Mouse (Mus musculus) lung, embryonic 14.5 days (tissue): ENCODE measurements at regions not wholly inside any gene's neighbourhood (a gene's known extent, or its start where the extent isn't known, plus 50 kb on each side); places are given as distances from the start of the nearest gene placed in this dataset.
A peak's percentile ranks its signal among the peaks of the same experiment; 100 is the strongest.

Experiments
- ATAC-seq: fragments of 200-750 bp; cut with Nextera tagmentation; 2 replicates; pipeline ENCODE4 v1.8.0; 2017; ENCODE audit warnings: mild to moderate bottlenecking, moderate TSS enrichment, moderate library complexity; ENCODE audit not compliant: insufficient read depth
- DNase-seq: peaks from one replicate; pipeline ENCODE4 v3.0.0-alpha.2; 2015
- H3K27ac ChIP-seq: fragments of 300-500 bp; sonication (generic); 2 replicates; pipeline ENCODE4 v1.5.1; 2014; ENCODE audit warnings: low read depth, mild to moderate bottlenecking, moderate library complexity
- H3K27me3 ChIP-seq: fragments of 300-500 bp; sonication (generic); 2 replicates; pipeline ENCODE4 v1.6.1; 2014; ENCODE audit warnings: low read length, control low read depth; ENCODE audit not compliant: insufficient read depth
- H3K36me3 ChIP-seq: fragments of 300-500 bp; sonication (generic); 2 replicates; pipeline ENCODE4 v1.6.1; 2014; ENCODE audit warnings: control low read depth; ENCODE audit not compliant: insufficient read depth
- H3K4me1 ChIP-seq: fragments of 300-500 bp; sonication (generic); 2 replicates; pipeline ENCODE4 v1.6.1; 2014; ENCODE audit warnings: antibody characterized with exemption, control low read depth; ENCODE audit not compliant: insufficient read depth
- H3K4me2 ChIP-seq: fragments of 300-500 bp; sonication (generic); 2 replicates; pipeline ENCODE4 v1.6.1; 2014; ENCODE audit warnings: mild to moderate bottlenecking
- H3K4me3 ChIP-seq: fragments of 300-500 bp; sonication (generic); 2 replicates; pipeline ENCODE4 v1.5.1; 2014; ENCODE audit warnings: low read depth, low read length
- H3K9ac ChIP-seq: fragments of 300-500 bp; sonication (generic); 2 replicates; pipeline ENCODE4 v1.6.1; 2014
- H3K9me3 ChIP-seq: fragments of 300-500 bp; sonication (generic); 2 replicates; pipeline ENCODE4 v1.6.1; 2016; ENCODE audit warnings: low read depth, low read length, control low read depth
- CTCF ChIP-seq: IDR thresholded peaks from 2 replicates; pipeline ENCODE4 v1.5.1; 2016; ENCODE audit warnings: antibody characterized with exemption, low read depth
- WGBS: fragments of 180-500 bp; shearing (Covaris S2); extraction: QIAGEN DNeasy Blood & Tissue Kit; methylation state at CpG from one replicate; pipeline ENCODE4 v1.1.7; 2014; 5-methylcytosine and 5-hydroxymethylcytosine counted together

DNA sequence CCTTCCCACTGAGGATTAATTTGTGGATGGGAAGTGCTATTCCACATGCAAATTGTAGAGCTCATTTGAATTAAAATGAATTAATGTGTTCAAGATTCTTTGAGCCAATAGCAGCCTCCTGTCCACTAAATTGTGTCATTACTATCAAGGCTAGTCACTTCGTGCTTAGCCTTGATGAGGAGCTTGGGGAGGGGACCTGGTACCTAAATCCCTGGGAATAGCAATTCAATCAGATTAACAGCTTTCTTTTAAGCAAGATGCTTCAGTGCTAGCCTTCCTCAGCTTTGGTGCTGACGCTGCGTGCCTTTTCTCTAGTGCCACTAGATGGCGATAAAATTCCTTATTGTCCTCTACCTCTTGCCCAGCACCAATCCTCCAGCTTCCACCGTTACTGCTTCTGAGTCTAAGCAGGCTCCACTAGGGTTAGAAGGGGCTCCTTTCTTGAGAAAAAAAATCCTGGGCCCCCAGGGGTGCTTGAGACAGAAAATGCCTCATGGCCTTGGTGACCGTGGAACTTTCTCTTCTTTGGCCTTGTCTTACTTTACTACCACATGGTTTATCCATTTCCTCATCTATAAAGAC lies 650.0 kb downstream of the Tlr4 start:
- Histone ChIP-seq H3K9ac (no peak overlapping the region), H3K4me1 (0 out of 2 replicates have a peak, but pooled peaks cover 3% of the 10 kb centered on the region), H3K4me2 (no peak overlapping the region), H3K27ac (no peak overlapping the region), H3K27me3 (no peaks in the 10 kb centered on the region), H3K36me3 (no peaks in the 10 kb centered on the region), H3K4me3 (no peak overlapping the region), H3K9me3 (no peaks in the 10 kb centered on the region)
- peak; percentile 75 for TF ChIP-seq CTCF
- DNase-seq (peak; percentile 84), ATAC-seq (peak; percentile 62; the same call in 1 of the 2 replicates)
- 11% methylated on average over 6 of the region's 6 CpGs for WGBS

DNA sequence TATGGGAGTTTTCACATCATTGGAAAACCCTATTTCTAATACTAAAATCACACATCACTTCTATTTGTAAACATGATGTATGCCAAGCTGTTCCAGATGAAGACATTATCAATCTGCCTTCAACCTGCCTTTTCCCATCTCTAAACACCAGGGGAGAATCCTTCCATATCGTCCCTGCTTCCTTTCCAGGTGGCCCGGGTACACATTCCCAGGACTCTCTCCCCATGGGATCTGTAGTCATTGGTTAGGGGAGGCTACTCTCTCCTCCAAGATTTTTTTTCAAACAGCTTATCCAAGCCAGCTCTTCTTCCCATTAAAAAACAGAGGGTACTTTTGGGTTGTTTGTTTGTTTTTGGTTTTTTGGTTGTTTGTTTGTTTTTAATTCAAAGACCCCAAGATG lies 650.7 kb downstream of the Tlr4 start:
- H3K27me3 ChIP-seq = no peaks in the 10 kb centered on the region
- no peak overlapping the region for H3K9ac ChIP-seq
- no peak for ATAC-seq
- no peaks in the 10 kb centered on the region for H3K36me3 ChIP-seq
- TF ChIP-seq CTCF = no peak
- H3K27ac ChIP-seq = no peak overlapping the region
- no peaks in the 10 kb centered on the region for H3K9me3 ChIP-seq
- H3K4me3 ChIP-seq = no peak overlapping the region
- 27% methylated on average over 2 of the region's 2 CpGs for WGBS
- H3K4me2 ChIP-seq = no peak overlapping the region
- 0 out of 2 replicates have a peak, but pooled peaks cover 3% of the 10 kb centered on the region for H3K4me1 ChIP-seq
- DNase-seq = no peak

DNA sequence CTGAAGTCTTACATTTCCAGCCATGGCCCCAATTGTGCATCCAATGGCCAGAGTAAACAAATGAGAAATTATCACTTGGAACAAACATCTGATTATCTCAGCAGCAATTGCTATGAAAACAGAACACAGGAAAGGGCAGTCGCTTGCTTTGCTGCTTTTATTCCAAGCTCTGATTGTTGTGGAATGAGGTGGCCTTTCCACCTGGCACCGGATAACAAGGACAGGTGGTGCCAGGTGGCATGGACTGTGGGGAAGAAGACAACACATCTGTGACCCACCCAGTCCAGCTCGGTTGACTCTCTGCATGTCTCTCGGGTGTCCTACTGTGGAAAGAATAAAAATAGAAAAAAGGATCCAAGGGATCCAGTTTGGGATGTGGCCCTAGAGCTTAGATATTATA lies 694.9 kb downstream of the Tlr4 start:
- H3K4me3 ChIP-seq = no peak overlapping the region
- no peak for DNase-seq
- H3K9me3 ChIP-seq = no peaks in the 10 kb centered on the region
- H3K4me2 ChIP-seq = no peak overlapping the region
- no peak for TF ChIP-seq CTCF
- no peak overlapping the region for H3K9ac ChIP-seq
- ATAC-seq = no peak
- H3K4me1 ChIP-seq = no peaks in the 10 kb centered on the region
- no peaks in the 10 kb centered on the region for H3K27me3 ChIP-seq
- no peak overlapping the region for H3K27ac ChIP-seq
- WGBS = 78% methylated on average over 4 of the region's 4 CpGs
- H3K36me3 ChIP-seq = no peaks in the 10 kb centered on the region

DNA sequence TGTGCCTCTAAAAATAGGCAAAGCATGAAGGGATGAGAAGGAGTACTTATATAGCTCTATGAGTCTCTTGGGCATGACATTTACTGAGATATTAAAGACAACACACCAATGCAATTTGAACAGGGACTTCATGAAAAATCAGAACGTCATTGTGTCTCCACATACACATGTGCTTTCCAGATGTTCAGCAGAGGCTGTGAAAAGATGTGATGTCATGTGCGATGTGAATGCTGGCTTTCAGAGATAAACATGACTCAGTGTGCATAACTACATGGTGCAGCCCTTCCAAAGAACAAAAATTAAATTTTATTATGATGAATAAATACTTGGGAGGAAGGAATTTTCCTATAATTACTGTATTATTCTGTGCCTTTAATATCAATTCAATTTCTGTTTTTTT lies 695.8 kb downstream of the Tlr4 start:
- Histone ChIP-seq H3K27me3 (no peaks in the 10 kb centered on the region), H3K4me1 (no peaks in the 10 kb centered on the region), H3K4me2 (no peak overlapping the region), H3K9me3 (no peaks in the 10 kb centered on the region), H3K36me3 (no peaks in the 10 kb centered on the region), H3K9ac (no peak overlapping the region), H3K4me3 (no peak overlapping the region), H3K27ac (no peak overlapping the region)
- 49% methylated on average over 2 of the region's 2 CpGs for WGBS
- no peak for DNase-seq
- ATAC-seq = no peak
- no peak for TF ChIP-seq CTCF

DNA sequence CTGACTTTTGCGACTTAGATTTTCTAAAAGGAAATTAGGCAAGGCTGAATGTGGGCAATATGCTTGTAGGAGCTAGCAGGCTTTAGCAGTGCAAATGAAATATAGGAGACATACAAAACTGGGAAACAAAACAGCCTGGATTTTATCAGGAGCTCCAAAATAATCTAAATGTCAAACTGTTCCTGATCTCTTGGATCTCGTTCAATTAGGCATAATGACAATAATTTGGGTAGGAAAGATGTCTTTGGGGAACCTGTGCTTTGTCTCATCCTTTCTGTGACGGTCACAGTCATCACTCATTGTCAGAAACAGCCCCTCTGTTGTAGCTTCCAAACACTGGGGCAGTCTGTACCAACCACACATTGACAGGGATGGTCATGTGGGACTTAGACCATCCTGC lies 702.2 kb downstream of the Tlr4 start:
- 51% methylated on average over 3 of the region's 3 CpGs for WGBS
- H3K4me2 ChIP-seq = no peak overlapping the region
- no peak overlapping the region for H3K27ac ChIP-seq
- no peak overlapping the region for H3K9ac ChIP-seq
- no peak overlapping the region for H3K4me3 ChIP-seq
- no peaks in the 10 kb centered on the region for H3K36me3 ChIP-seq
- ATAC-seq = no peak
- no peaks in the 10 kb centered on the region for H3K9me3 ChIP-seq
- DNase-seq = no peak
- H3K27me3 ChIP-seq = no peaks in the 10 kb centered on the region
- no peak for TF ChIP-seq CTCF
- no peaks in the 10 kb centered on the region for H3K4me1 ChIP-seq

DNA sequence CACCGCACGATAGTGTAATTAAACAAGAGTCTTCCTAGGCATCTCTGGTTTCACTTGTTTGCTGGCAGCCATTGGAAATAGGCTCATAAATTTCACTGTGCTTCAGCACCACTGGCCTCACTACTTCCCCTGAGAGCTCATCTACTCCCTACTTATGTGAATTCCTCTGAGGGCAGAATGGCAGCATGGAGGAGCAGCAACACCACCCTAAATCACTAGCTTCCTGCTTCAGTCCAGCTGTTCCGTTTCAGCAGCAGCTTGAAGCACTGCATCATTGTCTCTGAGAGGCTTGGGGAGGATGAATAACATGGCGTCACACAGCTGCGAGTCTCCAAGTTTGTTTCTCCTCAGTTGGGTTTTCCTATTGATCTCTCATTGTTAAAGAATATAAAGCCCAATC lies 712.1 kb downstream of the Tlr4 start:
- peak; percentile 65 for DNase-seq
- peak; percentile 86 for ATAC-seq
- 37% methylated on average over 5 of the region's 5 CpGs for WGBS

DNA sequence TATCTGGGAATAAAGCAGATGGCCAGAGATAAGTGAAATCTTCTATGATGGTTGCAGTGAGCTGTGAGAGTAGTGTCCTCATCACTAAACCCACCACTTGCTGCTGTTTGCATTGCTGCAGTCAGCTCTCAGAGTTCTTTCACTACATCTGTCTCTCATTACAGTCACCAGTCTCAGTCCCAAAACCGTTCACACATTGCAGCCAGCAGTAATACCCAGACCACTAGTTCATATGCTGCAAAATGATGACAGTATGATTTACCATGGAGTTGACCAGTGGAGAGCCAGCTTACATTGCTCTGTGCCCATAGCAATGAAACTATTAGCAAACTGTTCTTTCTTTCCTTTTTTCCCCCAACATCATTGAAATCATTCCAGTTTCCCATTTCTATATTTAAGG lies 718.6 kb downstream of the Tlr4 start:
- Histone ChIP-seq H3K27me3 (no peaks in the 10 kb centered on the region), H3K36me3 (no peaks in the 10 kb centered on the region), H3K9me3 (no peaks in the 10 kb centered on the region), H3K27ac (no peak overlapping the region), H3K9ac (no peak overlapping the region), H3K4me3 (no peak overlapping the region), H3K4me1 (no peaks in the 10 kb centered on the region), H3K4me2 (no peak overlapping the region)
- 47% methylated on average over 1 of the region's 1 CpGs for WGBS
- ATAC-seq (no peak), DNase-seq (no peak)
- TF ChIP-seq CTCF = no peak

More for the DNA sequence above, 712.1 kb downstream of the Tlr4 start:
- H3K27me3 ChIP-seq = no peaks in the 10 kb centered on the region
- H3K4me3 ChIP-seq = no peak overlapping the region
- H3K4me1 ChIP-seq = no peaks in the 10 kb centered on the region
- no peaks in the 10 kb centered on the region for H3K9me3 ChIP-seq
- no peak overlapping the region for H3K9ac ChIP-seq
- H3K4me2 ChIP-seq = no peak overlapping the region
- no peaks in the 10 kb centered on the region for H3K36me3 ChIP-seq
- TF ChIP-seq CTCF = no peak
- no peak overlapping the region for H3K27ac ChIP-seq

DNA sequence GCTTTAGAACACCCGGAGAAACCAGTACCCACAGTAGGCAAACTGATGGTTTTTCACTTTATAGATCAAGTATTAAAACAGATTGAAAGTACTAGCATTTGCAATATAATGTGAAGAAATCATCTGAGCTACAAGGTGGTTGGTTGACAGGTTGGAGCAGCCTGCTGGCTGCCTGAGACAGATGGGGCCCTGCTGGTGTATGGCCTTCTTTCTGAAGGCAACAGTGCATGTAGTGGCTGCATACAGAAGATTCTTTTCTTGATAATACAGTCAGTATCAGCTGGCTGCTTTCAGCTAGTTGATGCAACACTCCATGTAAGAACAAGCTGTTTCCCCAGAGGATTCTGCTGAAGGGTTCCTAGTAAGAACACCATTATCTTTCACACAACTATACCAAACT lies 720.6 kb downstream of the Tlr4 start:
- H3K4me1 ChIP-seq = no peaks in the 10 kb centered on the region
- H3K9ac ChIP-seq = no peak overlapping the region
- H3K9me3 ChIP-seq = no peaks in the 10 kb centered on the region
- 81% methylated on average over 1 of the region's 1 CpGs for WGBS
- no peak overlapping the region for H3K4me2 ChIP-seq
- DNase-seq (no peak), ATAC-seq (no peak)
- H3K27ac ChIP-seq = no peak overlapping the region
- H3K4me3 ChIP-seq = no peak overlapping the region
- H3K27me3 ChIP-seq = no peaks in the 10 kb centered on the region
- no peak for TF ChIP-seq CTCF
- H3K36me3 ChIP-seq = no peaks in the 10 kb centered on the region
